Mouse (Mus musculus) MEL-GATA-1-ER (cell line): ENCODE data around the gene Rgp1.

Source experiments
- DNase-seq: peaks from one replicate; pipeline ENCODE4 v3.0.0-alpha.2; 2012; ENCODE audit warnings: low read depth; ENCODE audit errors: extremely low read depth

Rgp1 gene

GRCm38 (mm10) chr4:43634621-43635374 is 56.3 kb downstream of the Rgp1 start:
- no peak for DNase-seq

DNA sequence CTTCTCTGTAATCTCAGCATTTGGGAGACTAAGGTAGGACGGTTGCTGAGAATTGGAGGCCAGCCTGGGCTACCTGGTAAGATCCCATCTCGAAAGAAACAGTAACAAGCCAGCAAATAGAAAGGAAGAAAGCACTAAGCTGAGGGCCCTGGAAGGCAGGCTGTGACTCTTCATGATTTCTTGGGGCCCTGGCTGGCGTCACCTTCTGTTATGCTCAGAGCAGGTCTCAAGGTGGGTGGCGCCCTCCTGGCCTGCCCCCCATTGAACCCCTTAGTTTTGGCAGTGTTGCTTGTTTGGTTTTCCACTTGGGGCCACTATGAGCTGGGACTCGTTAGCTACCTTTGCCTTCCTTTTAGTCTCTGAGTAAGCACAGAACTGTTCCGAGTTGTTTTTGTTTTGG is 58.2 kb downstream of the Rgp1 start:
- DNase-seq: no peak
